Mouse (Mus musculus): Measurements from ENCODE around the gene Gatad1. TPM values are rescaled to one million over a fixed set of nuclear protein-coding genes. Genes with fewer than 3 reads are reported as not detected.
"Not testable (repeated sequence)": the region's sequence is repeated elsewhere in the genome, so short reads cannot be mapped to it uniquely, and the experiment has no call there.

Gene Gatad1
- polyA plus RNA-seq, 1 experiment from 2014 or later = 73.5 TPM

- Histone ChIP-seq H3K4me3 (replicated peaks) (no peak overlapping the region), H3K4me1 (no peaks in the 10 kb centered on the region), H3K27me3 (no peaks in the 10 kb centered on the region), H3K36me3 (replicated peaks) (peaks cover 24% of the 10 kb centered on the region), H3K9ac (no peak overlapping the region), H3K9me3 (no peaks in the 10 kb centered on the region), H3K27ac (no peak overlapping the region), H3K4me2 (no peak overlapping the region)
- no peak for ATAC-seq (ENCODE audit: low FRiP score)
- WGBS = 67% methylated on average over 16 of the region's 16 CpGs
These were observed 25.3 kb downstream of the Gatad1 start for GRCm38 (mm10) chr5:3631512-3632271.

- Histone ChIP-seq H3K4me1 (no peaks in the 10 kb centered on the region), H3K4me2 (no peak overlapping the region), H3K9ac (no peak overlapping the region), H3K9me3 (no peaks in the 10 kb centered on the region), H3K27me3 (no peaks in the 10 kb centered on the region), H3K36me3 (replicated peaks) (peaks cover 37% of the 10 kb centered on the region), H3K4me3 (replicated peaks) (no peak overlapping the region), H3K27ac (no peak overlapping the region)
- 95% methylated on average over 5 of the region's 5 CpGs for WGBS
- no peak for ATAC-seq (ENCODE audit: low FRiP score)
These were observed 26.9 kb downstream of the Gatad1 start for GRCm38 (mm10) chr5:3630055-3630454.

- Histone ChIP-seq H3K36me3 (replicated peaks) (peaks cover 24% of the 10 kb centered on the region), H3K27me3 (no peaks in the 10 kb centered on the region), H3K9ac (no peak overlapping the region), H3K27ac (no peak overlapping the region), H3K9me3 (no peaks in the 10 kb centered on the region), H3K4me1 (no peaks in the 10 kb centered on the region), H3K4me2 (no peak overlapping the region), H3K4me3 (replicated peaks) (no peak overlapping the region)
- no peak for ATAC-seq (ENCODE audit: low FRiP score)
- 88% methylated on average over 7 of the region's 7 CpGs for WGBS
These were observed 36.5 kb downstream of the Gatad1 start for GRCm38 (mm10) chr5:3620486-3620885.

GRCm38 (mm10) chr5:3611835-3612234, 45.1 kb downstream of the Gatad1 start:
- not testable (repeated sequence) for H3K4me1 ChIP-seq; H3K9me3 ChIP-seq; H3K4me3 ChIP-seq (replicated peaks); H3K27ac ChIP-seq; ATAC-seq (ENCODE audit: low FRiP score); H3K27me3 ChIP-seq; H3K4me2 ChIP-seq; H3K9ac ChIP-seq
- 97% methylated on average over 2 of the region's 2 CpGs for WGBS
- peaks cover 41% of the 10 kb centered on the region for H3K36me3 ChIP-seq (replicated peaks)

- H3K9me3 ChIP-seq = no peaks in the 10 kb centered on the region
- no peaks in the 10 kb centered on the region for H3K27me3 ChIP-seq
- H3K36me3 ChIP-seq (replicated peaks) = peaks cover 50% of the 10 kb centered on the region
- WGBS = 95% methylated on average over 7 of the region's 7 CpGs
- H3K4me3 ChIP-seq (replicated peaks) = no peak overlapping the region
- no peak overlapping the region for H3K9ac ChIP-seq
- no peak overlapping the region for H3K27ac ChIP-seq
- no peak overlapping the region for H3K4me2 ChIP-seq
- H3K4me1 ChIP-seq = no peaks in the 10 kb centered on the region
- ATAC-seq (ENCODE audit: low FRiP score) = no peak
These were observed 47.7 kb downstream of the Gatad1 start for GRCm38 (mm10) chr5:3609241-3609640.

- Histone ChIP-seq H3K9ac (no peak overlapping the region), H3K9me3 (no peaks in the 10 kb centered on the region), H3K27me3 (no peaks in the 10 kb centered on the region), H3K36me3 (replicated peaks) (peaks cover 45% of the 10 kb centered on the region), H3K4me2 (no peak overlapping the region), H3K4me1 (no peaks in the 10 kb centered on the region), H3K4me3 (replicated peaks) (no peak overlapping the region), H3K27ac (no peak overlapping the region)
- WGBS = 94% methylated on average over 9 of the region's 9 CpGs
- ATAC-seq (ENCODE audit: low FRiP score) = no peak
These were observed 49.9 kb downstream of the Gatad1 start for GRCm38 (mm10) chr5:3607114-3607513.

GRCm38 (mm10) chr5:3600790-3601189, 56.2 kb downstream of the Gatad1 start:
- WGBS = 89% methylated on average over 3 of the region's 3 CpGs
- Histone ChIP-seq H3K4me3 (replicated peaks) (no peak overlapping the region), H3K9ac (no peak overlapping the region), H3K9me3 (no peaks in the 10 kb centered on the region), H3K4me1 (peaks cover 6% of the 10 kb centered on the region), H3K27ac (no peak overlapping the region), H3K27me3 (no peaks in the 10 kb centered on the region), H3K36me3 (replicated peaks) (peaks cover 9% of the 10 kb centered on the region), H3K4me2 (no peak overlapping the region)
- no peak for ATAC-seq (ENCODE audit: low FRiP score)

GRCm38 (mm10) chr5:3600298-3600697, 56.7 kb downstream of the Gatad1 start:
- H3K4me2 ChIP-seq = no peak overlapping the region
- H3K36me3 ChIP-seq (replicated peaks) = peaks cover 5% of the 10 kb centered on the region
- H3K27me3 ChIP-seq = no peaks in the 10 kb centered on the region
- no peaks in the 10 kb centered on the region for H3K9me3 ChIP-seq
- 83% methylated on average over 1 of the region's 1 CpGs for WGBS
- no peak overlapping the region for H3K4me3 ChIP-seq (replicated peaks)
- H3K4me1 ChIP-seq = peaks cover 9% of the 10 kb centered on the region
- H3K27ac ChIP-seq = no peak overlapping the region
- no peak overlapping the region for H3K9ac ChIP-seq
- ATAC-seq (ENCODE audit: low FRiP score) = no peak

- Histone ChIP-seq H3K9ac (no peak overlapping the region), H3K27me3 (no peaks in the 10 kb centered on the region), H3K4me2 (no peak overlapping the region), H3K27ac (no peak overlapping the region), H3K4me3 (replicated peaks) (no peak overlapping the region), H3K9me3 (no peaks in the 10 kb centered on the region), H3K36me3 (replicated peaks) (no peaks in the 10 kb centered on the region), H3K4me1 (peaks cover 19% of the 10 kb centered on the region)
- no peak for ATAC-seq (ENCODE audit: low FRiP score)
- WGBS = 94% methylated on average over 5 of the region's 5 CpGs
These were observed 58.2 kb downstream of the Gatad1 start for GRCm38 (mm10) chr5:3598766-3599165.

- peak overlapping the region; percentile 86; the same call in 1 of the 2 replicates for H3K4me3 ChIP-seq (replicated peaks)
- H3K27ac ChIP-seq = no peak overlapping the region
- ATAC-seq (ENCODE audit: low FRiP score) = no peak
- H3K9me3 ChIP-seq = no peaks in the 10 kb centered on the region
- no peaks in the 10 kb centered on the region; the same call in 1 of the 2 replicates for H3K36me3 ChIP-seq (replicated peaks)
- peak overlapping the region; percentile 84 for H3K4me2 ChIP-seq
- peaks cover 19% of the 10 kb centered on the region for H3K4me1 ChIP-seq
- no peaks in the 10 kb centered on the region for H3K27me3 ChIP-seq
- H3K9ac ChIP-seq = no peak overlapping the region
These were observed 59.8 kb downstream of the Gatad1 start for GRCm38 (mm10) chr5:3597171-3597570.

- Histone ChIP-seq H3K27ac (0 out of 2 replicates have a peak within 1 kb of the TSS, but pooled peaks have one; percentile 32), H3K9ac (peak within 1 kb of the TSS; percentile 73), H3K9me3 (no peaks in the 10 kb centered on the region), H3K27me3 (no peaks in the 10 kb centered on the region), H3K4me2 (peak within 1 kb of the TSS; percentile 84), H3K4me3 (replicated peaks) (peak within 1 kb of the TSS; percentile 86), H3K36me3 (replicated peaks) (peaks cover 2% of the 10 kb centered on the region), H3K4me1 (peaks cover 19% of the 10 kb centered on the region)
- ATAC-seq (ENCODE audit: low FRiP score) = peak; percentile 84
- WGBS = under 1% methylated on average over 31 of the region's 31 CpGs
These were observed 60.6 kb downstream of the Gatad1 start, which contains the start of gene Rbm48 for GRCm38 (mm10) chr5:3596399-3596766. Gene Rbm48, minus strand, starts transcription at chr5:3596585.

- H3K36me3 ChIP-seq (replicated peaks) = peaks cover 7% of the 10 kb centered on the region
- H3K4me3 ChIP-seq (replicated peaks) = peak within 1 kb of the TSS; percentile 86
- no peaks in the 10 kb centered on the region for H3K9me3 ChIP-seq
- H3K4me2 ChIP-seq = peak within 1 kb of the TSS; percentile 84
- peaks cover 19% of the 10 kb centered on the region for H3K4me1 ChIP-seq
- H3K9ac ChIP-seq = peak within 1 kb of the TSS; percentile 73
- peak; percentile 98 for ATAC-seq (ENCODE audit: low FRiP score)
- H3K27me3 ChIP-seq = no peaks in the 10 kb centered on the region
- 0 out of 2 replicates have a peak within 1 kb of the TSS, but pooled peaks have one; percentile 32 for H3K27ac ChIP-seq
- under 1% methylated on average over 50 of the region's 50 CpGs for WGBS
These were observed 61.1 kb downstream of the Gatad1 start, which contains the start of gene Pex1 for GRCm38 (mm10) chr5:3595693-3596398. Gene Pex1, plus strand, starts transcription at chr5:3596066.
